Mouse (Mus musculus) cerebellum, adult 2 months (tissue): ENCODE results near the gene Rundc1. TPM values are rescaled to one million over a fixed set of nuclear protein-coding genes. Genes with fewer than 3 reads are reported as not detected.
"Not testable (repeated sequence)": the region's sequence is repeated elsewhere in the genome, so short reads cannot be mapped to it uniquely, and the experiment has no call there.

Source experiments
- DNase-seq, 2 experiments: peaks; one replicate each; pipeline ENCODE4 v3.0.0; 2021
- H3K27ac ChIP-seq: fragments of 200-500 bp; 2 replicates; pipeline ENCODE4 v1.5.1; 2012; ENCODE audit warnings: low read length, control low read depth, inconsistent platforms; ENCODE audit not compliant: insufficient read depth
- H3K27me3 ChIP-seq: fragments of 200-500 bp; 2 replicates; pipeline ENCODE4 v1.6.1; 2012; ENCODE audit warnings: inconsistent platforms, mild to moderate bottlenecking, low read length, moderate library complexity; ENCODE audit not compliant: control insufficient read depth, insufficient read depth
- H3K4me1 ChIP-seq: fragments of 200-500 bp; 2 replicates; pipeline ENCODE4 v1.6.1; 2011; ENCODE audit warnings: low read length; ENCODE audit not compliant: control insufficient read depth, insufficient read depth
- H3K4me3 ChIP-seq: fragments of 200-500 bp; replicated peaks from 2 replicates; pipeline ENCODE3; 2011; ENCODE audit warnings: mild to moderate bottlenecking, low read depth, low read length, control low read depth; ENCODE audit not compliant: insufficient read depth
- CTCF ChIP-seq: fragments of 200-500 bp; IDR thresholded peaks from 2 replicates; pipeline ENCODE4 v1.5.1; 2011; ENCODE audit warnings: low read depth, mild to moderate bottlenecking, control low read depth, low read length, moderate library complexity, borderline replicate concordance; ENCODE audit not compliant: insufficient read depth
- POLR2A ChIP-seq: fragments of 200-500 bp; IDR thresholded peaks from 2 replicates; pipeline ENCODE4 v1.6.1; 2011; ENCODE audit warnings: low read length, control low read depth, borderline replicate concordance; ENCODE audit not compliant: insufficient read depth
- WGBS: fragments of 180-500 bp; shearing (Covaris S2); methylation state at CpG from one replicate; pipeline ENCODE4 v1.1.7; 2018; 5-methylcytosine and 5-hydroxymethylcytosine counted together
- polyA plus RNA-seq: library from polyadenylated mRNA; depleted of rRNA; stranded (reverse); fragments of >200 nt; gene quantifications from 2 replicates; pipeline ENCODE4 v1.2.3, GENCODE M21; 2012

Rundc1 gene
- polyA plus RNA-seq, 1 experiment: 31.8 TPM

- WGBS: 13% methylated on average over 13 of the region's 13 CpGs
These were observed 8.5 kb downstream of the Rundc1 start for GRCm38 (mm10) chr11:101433396-101433795.

GRCm38 (mm10) chr11:101435831-101436230 lies 10.9 kb downstream of the Rundc1 start:
- Histone ChIP-seq H3K27ac (no peak overlapping the region), H3K27me3 (no peaks in the 10 kb centered on the region), H3K4me3 (no peak overlapping the region), H3K4me1 (peaks cover 13% of the 10 kb centered on the region)
- DNase-seq: no peak
- TF ChIP-seq CTCF (no peak), POLR2A (no peak)
- WGBS: 88% methylated on average over 4 of the region's 4 CpGs

More at GRCm38 (mm10) chr11:101433396-101433795, 8.5 kb downstream of the Rundc1 start:
- Histone ChIP-seq H3K4me1 (peaks cover 13% of the 10 kb centered on the region), H3K27me3 (no peaks in the 10 kb centered on the region), H3K4me3 (no peak overlapping the region), H3K27ac (no peak overlapping the region)
- TF ChIP-seq CTCF: no peak
- TF ChIP-seq POLR2A: no peak
- DNase-seq: peak; percentile 63 to 70

GRCm38 (mm10) chr11:101436916-101437315 lies 12.0 kb downstream of the Rundc1 start:
- TF ChIP-seq POLR2A (no peak), CTCF (no peak)
- Histone ChIP-seq H3K4me1 (peaks cover 13% of the 10 kb centered on the region), H3K27ac (no peak overlapping the region), H3K27me3 (no peaks in the 10 kb centered on the region), H3K4me3 (no peak overlapping the region)
- no peak for DNase-seq
- WGBS: 37% methylated on average over 4 of the region's 4 CpGs

GRCm38 (mm10) chr11:101438006-101438405 lies 13.1 kb downstream of the Rundc1 start:
- H3K27me3 ChIP-seq, H3K4me3 ChIP-seq, H3K27ac ChIP-seq, DNase-seq: not testable (repeated sequence)
- whole genome bisulfite sequencing: 46% methylated on average over 3 of the region's 3 CpGs
- peaks cover 10% of the 10 kb centered on the region for H3K4me1 ChIP-seq

- not testable (repeated sequence) for DNase-seq
These were observed 16.7 kb downstream of the Rundc1 start for GRCm38 (mm10) chr11:101441450-101442126.

GRCm38 (mm10) chr11:101442127-101442693 lies 17.3 kb downstream of the Rundc1 start, which contains the start of gene Rpl27:
TSS of gene Rpl27 (plus strand) at chr11:101442298.
- DNase-seq: peak; percentile 98 to 99
- Histone ChIP-seq H3K4me3 (peak within 1 kb of the TSS; percentile 61), H3K27me3 (no peaks in the 10 kb centered on the region), H3K4me1 (no peaks in the 10 kb centered on the region), H3K27ac (no peak within 1 kb of the TSS)
- under 1% methylated on average over 42 of the region's 42 CpGs for WGBS
- peak; percentile 82 for TF ChIP-seq POLR2A
- TF ChIP-seq CTCF: peak; percentile 84

More at GRCm38 (mm10) chr11:101441450-101442126, 16.7 kb downstream of the Rundc1 start:
- H3K4me3 ChIP-seq: peak overlapping the region; percentile 18
- H3K27me3 ChIP-seq, H3K4me1 ChIP-seq, H3K27ac ChIP-seq: not testable (repeated sequence)
- WGBS: 35% methylated on average over 15 of the region's 15 CpGs

- Histone ChIP-seq H3K27me3 (no peaks in the 10 kb centered on the region), H3K4me1 (no peaks in the 10 kb centered on the region), H3K4me3 (peak overlapping the region; percentile 61), H3K27ac (no peak overlapping the region)
- WGBS: 1% methylated on average over 14 of the region's 14 CpGs
- DNase-seq: no peak
- TF ChIP-seq POLR2A: no peak
- no peak for TF ChIP-seq CTCF
These were observed 17.9 kb downstream of the Rundc1 start for GRCm38 (mm10) chr11:101442760-101443159.

- no peak for DNase-seq
- 76% methylated on average over 1 of the region's 1 CpGs for WGBS
These were observed 21.4 kb downstream of the Rundc1 start for GRCm38 (mm10) chr11:101446319-101446718.

GRCm38 (mm10) chr11:101446860-101447259 lies 22.0 kb downstream of the Rundc1 start:
- WGBS: 90% methylated on average over 8 of the region's 8 CpGs
- not testable (repeated sequence) for H3K27me3 ChIP-seq, DNase-seq, H3K27ac ChIP-seq, H3K4me1 ChIP-seq, H3K4me3 ChIP-seq

More at GRCm38 (mm10) chr11:101446319-101446718, 21.4 kb downstream of the Rundc1 start:
- Histone ChIP-seq H3K4me3 (no peak overlapping the region), H3K27ac (no peak overlapping the region), H3K27me3 (no peaks in the 10 kb centered on the region), H3K4me1 (no peaks in the 10 kb centered on the region)
- no peak for TF ChIP-seq CTCF
- no peak for TF ChIP-seq POLR2A
